Mouse (Mus musculus) stomach, embryonic 14.5 days (tissue): ENCODE results near the gene Smpd2. TPM values are rescaled to one million over a fixed set of nuclear protein-coding genes. Genes with fewer than 3 reads are reported as not detected.

Experiments used
- ATAC-seq: fragments of 200-750 bp; cut with Nextera tagmentation; 2 replicates; pipeline ENCODE4 v1.8.0; 2017; ENCODE audit warnings: low read depth, moderate TSS enrichment; ENCODE audit not compliant: insufficient number of reproducible peaks, insufficient read depth, low FRiP score
- H3K27ac ChIP-seq: fragments of 300-500 bp; sonication (generic); 2 replicates; pipeline ENCODE4 v1.5.1; 2014; ENCODE audit warnings: mild to moderate bottlenecking, low read length, moderate library complexity, mixed read lengths
- H3K27me3 ChIP-seq: fragments of 300-500 bp; sonication (generic); 2 replicates; pipeline ENCODE4 v1.6.1; 2014; ENCODE audit warnings: low read length, control low read depth, mixed read lengths; ENCODE audit not compliant: control insufficient read depth, insufficient read depth
- H3K36me3 ChIP-seq: fragments of 300-500 bp; sonication (generic); 2 replicates; pipeline ENCODE4 v1.6.1; 2014; ENCODE audit warnings: mild to moderate bottlenecking, control low read depth, low read length, moderate library complexity, mixed read lengths; ENCODE audit not compliant: control insufficient read depth, insufficient read depth
- H3K4me1 ChIP-seq: fragments of 300-500 bp; sonication (generic); 2 replicates; pipeline ENCODE4 v1.6.1; 2014; ENCODE audit warnings: low read length, control low read depth, mixed read lengths; ENCODE audit not compliant: control insufficient read depth, insufficient read depth
- H3K4me2 ChIP-seq: fragments of 300-500 bp; sonication (generic); replicated peaks from 2 replicates; pipeline ENCODE4 v1.6.1; 2014; ENCODE audit warnings: low read depth, low read length, control low read depth
- H3K4me3 ChIP-seq: fragments of 300-500 bp; sonication (generic); 2 replicates; pipeline ENCODE4 v1.5.1; 2014; ENCODE audit warnings: low read depth, low read length, control low read depth
- H3K9ac ChIP-seq: fragments of 300-500 bp; sonication (generic); replicated peaks from 2 replicates; pipeline ENCODE4 v1.6.1; 2014; ENCODE audit warnings: low read depth, mild to moderate bottlenecking, control low read depth, low read length, moderate library complexity, mixed read lengths
- H3K9me3 ChIP-seq: fragments of 300-500 bp; sonication (generic); 2 replicates; pipeline ENCODE4 v1.6.1; 2016; ENCODE audit warnings: low read depth, low read length, control low read depth; ENCODE audit not compliant: control insufficient read depth
- WGBS: fragments of 180-500 bp; shearing (Covaris S2); extraction: QIAGEN DNeasy Blood & Tissue Kit; methylation state at CpG from one replicate; pipeline ENCODE4 v1.1.7; 2014; 5-methylcytosine and 5-hydroxymethylcytosine counted together
- polyA plus RNA-seq: library from polyadenylated mRNA; unstranded; fragments of >200 nt; fragmentation: Nextera tagmentation; extraction: Ambion mirVana; gene quantifications from 2 replicates; pipeline ENCODE4 v1.2.1, GENCODE M21; 2014

Smpd2 gene
- polyA plus RNA-seq = 55.1 and 59.6 TPM in 2 replicates

GRCm38 (mm10) chr10:41489708-41490517 is at the start of gene Smpd2, which contains the start of gene Ppil6:
Gene Smpd2 (minus strand): TSS chr10:41490369.
Gene Ppil6 (plus strand): TSS chr10:41490439.
- peak within 1 kb of the TSS; percentile 99 for H3K4me2 ChIP-seq

GRCm38 (mm10) chr10:41538986-41539385 is 48.8 kb upstream of the Smpd2 start:
- Histone ChIP-seq H3K4me1 (no peaks in the 10 kb centered on the region; the same call in 1 of the 2 replicates), H3K27ac (no peak overlapping the region), H3K27me3 (no peaks in the 10 kb centered on the region), H3K4me3 (no peak overlapping the region), H3K9ac (no peak overlapping the region), H3K9me3 (no peaks in the 10 kb centered on the region), H3K36me3 (peaks cover 16% of the 10 kb centered on the region), H3K4me2 (no peak overlapping the region)
- ATAC-seq = no peak
- 93% methylated on average over 4 of the region's 4 CpGs for WGBS

More at GRCm38 (mm10) chr10:41489708-41490517, at the start of gene Smpd2, which contains the start of gene Ppil6:
- H3K9me3 ChIP-seq = no peaks in the 10 kb centered on the region
- no peaks in the 10 kb centered on the region for H3K27me3 ChIP-seq
- peak within 1 kb of the TSS; percentile 74 for H3K4me3 ChIP-seq
- WGBS = under 1% methylated on average over 50 of the region's 50 CpGs
- peaks cover 13% of the 10 kb centered on the region; the same call in 1 of the 2 replicates for H3K36me3 ChIP-seq
- H3K9ac ChIP-seq = peak within 1 kb of the TSS; percentile 58
- H3K27ac ChIP-seq = peak within 1 kb of the TSS; percentile 75
- peak; percentile 89 for ATAC-seq
- peaks cover 24% of the 10 kb centered on the region for H3K4me1 ChIP-seq

GRCm38 (mm10) chr10:41537983-41538330 is 47.8 kb upstream of the Smpd2 start:
- Histone ChIP-seq H3K9me3 (no peaks in the 10 kb centered on the region), H3K36me3 (peaks cover 19% of the 10 kb centered on the region), H3K27me3 (no peaks in the 10 kb centered on the region), H3K4me1 (no peaks in the 10 kb centered on the region), H3K4me3 (no peak overlapping the region), H3K9ac (no peak overlapping the region), H3K27ac (no peak overlapping the region), H3K4me2 (no peak overlapping the region)
- 90% methylated on average over 3 of the region's 3 CpGs for WGBS
- no peak for ATAC-seq

DNA sequence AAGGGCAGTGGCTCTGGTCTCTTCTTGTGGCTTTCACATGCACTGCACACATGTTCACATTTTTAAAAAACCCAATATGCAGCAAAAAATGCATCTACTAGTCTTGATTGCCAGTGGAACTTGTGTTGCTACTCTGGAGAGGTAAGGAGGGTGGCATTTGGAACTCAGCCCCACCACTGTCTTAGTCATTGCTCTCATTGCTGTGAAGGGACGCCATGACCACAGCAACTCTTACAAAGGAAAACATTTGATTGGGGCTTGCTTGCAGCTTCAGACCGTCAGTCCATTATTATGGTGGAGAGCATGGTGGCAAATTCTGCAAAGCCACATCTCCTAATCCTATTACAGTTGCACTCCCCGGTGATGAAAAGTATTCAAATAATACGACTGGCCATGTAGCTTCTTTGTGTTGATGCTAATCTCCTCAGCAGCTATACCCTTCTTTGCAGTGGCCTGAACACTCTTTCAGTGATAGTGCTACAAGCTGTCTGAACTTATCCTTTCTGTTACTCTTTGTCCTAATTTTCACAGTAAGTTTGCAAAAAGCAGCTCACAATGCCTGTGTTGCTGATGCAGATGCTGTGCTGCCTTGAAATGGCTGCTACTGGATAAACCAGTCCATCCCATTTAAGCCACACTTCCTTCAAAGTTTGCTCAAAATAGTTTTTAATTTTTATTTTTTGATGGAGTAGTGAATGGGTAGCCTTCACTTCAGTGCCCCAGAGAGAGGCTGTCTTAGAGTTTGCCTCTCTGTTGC is 47.2 kb upstream of the Smpd2 start:
- 94% methylated on average over 4 of the region's 4 CpGs for WGBS
- Histone ChIP-seq H3K4me1 (no peaks in the 10 kb centered on the region), H3K9me3 (no peaks in the 10 kb centered on the region), H3K9ac (no peak overlapping the region), H3K4me3 (no peak overlapping the region), H3K27me3 (no peaks in the 10 kb centered on the region), H3K4me2 (no peak overlapping the region), H3K36me3 (peaks cover 24% of the 10 kb centered on the region), H3K27ac (no peak overlapping the region)
- ATAC-seq = no peak

- Histone ChIP-seq H3K4me3 (no peak overlapping the region), H3K4me2 (no peak overlapping the region), H3K36me3 (peaks cover 26% of the 10 kb centered on the region), H3K9ac (no peak overlapping the region), H3K4me1 (no peaks in the 10 kb centered on the region), H3K9me3 (no peaks in the 10 kb centered on the region), H3K27me3 (no peaks in the 10 kb centered on the region), H3K27ac (no peak overlapping the region)
- no peak for ATAC-seq
- WGBS = 94% methylated on average over 1 of the region's 1 CpGs
These were observed 46.5 kb upstream of the Smpd2 start for GRCm38 (mm10) chr10:41536714-41537113.

DNA sequence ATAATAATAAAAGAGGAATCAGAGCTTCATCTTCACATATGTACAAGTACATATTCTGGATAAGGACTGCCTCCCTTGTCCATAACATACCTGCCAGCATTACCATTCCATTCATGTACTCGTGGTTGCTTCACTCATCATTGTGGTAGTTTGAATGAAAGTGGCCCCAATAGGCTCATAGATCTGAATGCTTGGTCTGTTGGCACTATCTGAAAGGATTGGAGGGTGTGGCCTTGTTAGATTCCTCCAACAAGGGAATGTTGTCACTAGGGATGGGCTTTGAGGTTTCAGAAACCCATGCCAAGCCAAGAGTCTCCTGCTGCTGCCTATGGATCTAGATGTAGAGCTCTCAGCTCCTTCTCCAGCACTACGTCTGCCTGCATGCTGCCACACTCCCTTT is 45.8 kb upstream of the Smpd2 start:
- no peak overlapping the region for H3K4me3 ChIP-seq
- WGBS = 98% methylated on average over 2 of the region's 2 CpGs
- no peaks in the 10 kb centered on the region for H3K4me1 ChIP-seq
- H3K36me3 ChIP-seq = peaks cover 28% of the 10 kb centered on the region
- H3K9ac ChIP-seq = no peak overlapping the region
- no peak for ATAC-seq
- H3K27me3 ChIP-seq = no peaks in the 10 kb centered on the region
- H3K27ac ChIP-seq = no peak overlapping the region
- no peaks in the 10 kb centered on the region for H3K9me3 ChIP-seq
- H3K4me2 ChIP-seq = no peak overlapping the region

DNA sequence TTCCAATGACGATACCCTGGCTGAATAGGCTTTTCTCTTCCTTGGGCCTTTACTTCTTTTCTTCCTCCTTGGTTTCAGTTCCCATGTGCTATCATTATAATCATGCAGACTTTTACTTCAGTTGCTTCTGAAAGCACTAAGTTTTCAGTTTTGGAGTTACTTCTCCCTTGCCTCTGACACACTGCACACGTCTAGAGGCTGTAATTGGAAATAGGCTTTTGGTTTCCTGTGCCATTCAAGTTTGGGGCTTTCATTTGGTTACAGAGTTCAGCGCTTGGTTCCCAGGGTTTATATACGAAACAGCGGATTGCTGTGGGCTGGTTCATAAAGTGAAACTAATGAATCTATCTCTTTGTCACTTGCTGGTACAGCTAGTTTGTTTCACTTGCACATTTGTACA is 39.8 kb upstream of the Smpd2 start:
- Histone ChIP-seq H3K9ac (no peak overlapping the region), H3K4me1 (no peaks in the 10 kb centered on the region), H3K4me3 (no peak overlapping the region), H3K4me2 (no peak overlapping the region), H3K27me3 (no peaks in the 10 kb centered on the region), H3K9me3 (no peaks in the 10 kb centered on the region), H3K27ac (no peak overlapping the region), H3K36me3 (peaks cover 38% of the 10 kb centered on the region)
- 86% methylated on average over 5 of the region's 5 CpGs for WGBS
- ATAC-seq = no peak

- WGBS = 68% methylated on average over 1 of the region's 1 CpGs
- peaks cover 22% of the 10 kb centered on the region for H3K4me1 ChIP-seq
- H3K36me3 ChIP-seq = peaks cover 25% of the 10 kb centered on the region; the same call in 1 of the 2 replicates
- no peak for ATAC-seq
- H3K27me3 ChIP-seq = no peaks in the 10 kb centered on the region
- H3K4me2 ChIP-seq = no peak overlapping the region
- H3K9ac ChIP-seq = no peak overlapping the region
- no peak overlapping the region for H3K4me3 ChIP-seq
- no peak overlapping the region for H3K27ac ChIP-seq
- no peaks in the 10 kb centered on the region for H3K9me3 ChIP-seq
These were observed 35.5 kb upstream of the Smpd2 start for GRCm38 (mm10) chr10:41525696-41526095.
